Mouse (Mus musculus) myocyte (in vitro differentiated cells): ENCODE data around the gene Avpr2. TPM values are rescaled to one million over a fixed set of nuclear protein-coding genes. Genes with fewer than 3 reads are reported as not detected.

Experiments used
- H3K27me3 ChIP-seq: one replicate; pipeline ENCODE4 v1.6.1; 2011; ENCODE audit not compliant: control insufficient read depth, insufficient read depth, insufficient read length
- H3K36me3 ChIP-seq: one replicate; pipeline ENCODE4 v1.6.1; 2011; ENCODE audit not compliant: control insufficient read depth, insufficient read depth
- H3K4me2 ChIP-seq: one replicate; pipeline ENCODE4 v1.6.1; 2011; ENCODE audit warnings: low read depth, control low read depth
- H3K4me3 ChIP-seq: one replicate; pipeline ENCODE4 v1.5.1; 2011; ENCODE audit warnings: mild to moderate bottlenecking, control low read depth, moderate library complexity
- H3K79me2 ChIP-seq: one replicate; pipeline ENCODE4 v1.6.1; 2011; ENCODE audit not compliant: control insufficient read depth, insufficient read depth
- H3ac ChIP-seq: one replicate; pipeline ENCODE4 v1.6.1; 2011; ENCODE audit not compliant: control insufficient read depth, insufficient read length
- CEBPB ChIP-seq: IDR thresholded peaks from 2 replicates; pipeline ENCODE4 v1.6.1; 2011; ENCODE audit warnings: mild to moderate bottlenecking, moderate library complexity; ENCODE audit not compliant: poor library complexity, insufficient read depth, severe bottlenecking
- E2F4 ChIP-seq: IDR thresholded peaks from one replicate; pipeline ENCODE4 v1.6.1; 2011; ENCODE audit warnings: mild to moderate bottlenecking, control low read depth, moderate library complexity; ENCODE audit not compliant: insufficient read depth
- MAX ChIP-seq: IDR thresholded peaks from one replicate; pipeline ENCODE4 v1.6.1; 2011; ENCODE audit warnings: low read depth, mild to moderate bottlenecking, control low read depth
- MYOD1 ChIP-seq, 3 experiments: IDR thresholded peaks; one replicate each; pipeline ENCODE4 v1.6.1; 2011; ENCODE audit warnings: control low read depth in 2 of 3, low read depth in 2 of 3, mild to moderate bottlenecking in 2 of 3, moderate library complexity in 1 of 3; ENCODE audit not compliant: insufficient read length in 2 of 3, control insufficient read depth in 1 of 3
- MYOG ChIP-seq, 3 experiments: IDR thresholded peaks; one replicate each; pipeline ENCODE4 v1.6.1; 2011; ENCODE audit warnings: control low read depth in 2 of 3, low read depth in 2 of 3, mild to moderate bottlenecking in 2 of 3; ENCODE audit not compliant: insufficient read length in 2 of 3, control insufficient read depth in 1 of 3, insufficient read depth in 1 of 3
- POLR2A ChIP-seq: IDR thresholded peaks from one replicate; pipeline ENCODE4 v1.6.1; 2011; ENCODE audit warnings: low read depth, mild to moderate bottlenecking, control low read depth, moderate library complexity; ENCODE audit not compliant: insufficient read length
- POLR2AphosphoS2 ChIP-seq: IDR thresholded peaks from one replicate; pipeline ENCODE4 v1.6.1; 2011; ENCODE audit warnings: low read depth, control low read depth; ENCODE audit not compliant: insufficient read length
- REST ChIP-seq: IDR thresholded peaks from one replicate; pipeline ENCODE4 v1.6.1; 2011; ENCODE audit warnings: mild to moderate bottlenecking, control low read depth, moderate library complexity; ENCODE audit not compliant: insufficient read depth, insufficient read length
- SRF ChIP-seq: IDR thresholded peaks from one replicate; pipeline ENCODE4 v1.6.1; 2011; ENCODE audit warnings: low read depth; ENCODE audit not compliant: control insufficient read depth, insufficient read length
- TCF12 ChIP-seq: IDR thresholded peaks from one replicate; pipeline ENCODE4 v1.6.1; 2011; ENCODE audit warnings: mild to moderate bottlenecking, control low read depth; ENCODE audit not compliant: poor library complexity, insufficient read depth, severe bottlenecking
- TCF3 ChIP-seq: IDR thresholded peaks from one replicate; pipeline ENCODE4 v1.6.1; 2011; ENCODE audit warnings: low read depth, control low read depth; ENCODE audit not compliant: insufficient read length
- USF1 ChIP-seq: IDR thresholded peaks from one replicate; pipeline ENCODE4 v1.6.1; 2011; ENCODE audit warnings: low read depth, mild to moderate bottlenecking, control low read depth, moderate library complexity
- polyA plus RNA-seq: library from polyadenylated mRNA; unstranded; fragments of >200 nt; fragmentation: generic; extraction: Trizol; gene quantifications from one replicate; pipeline ENCODE4 v1.2.1, GENCODE M21; 2012; ENCODE audit warnings: missing spikeins

Gene Avpr2
- not detected for polyA plus RNA-seq

GRCm38 (mm10) chrX:73891551-73892152, at the start of gene Avpr2:
TSS of gene Avpr2 (plus strand) at chrX:73892102.
- Histone ChIP-seq H3K4me3 (no peak within 1 kb of the TSS), H3K79me2 (no peaks in the 10 kb centered on the region), H3ac (no peak within 1 kb of the TSS), H3K27me3 (peaks cover 28% of the 10 kb centered on the region), H3K4me2 (no peak within 1 kb of the TSS), H3K36me3 (no peaks in the 10 kb centered on the region)
- TF ChIP-seq POLR2A: no peak
- TF ChIP-seq SRF: no peak
- TF ChIP-seq MAX: no peak
- TF ChIP-seq MYOD1 (IDR thresholded peaks at IDR 0.05; ENCODE audit: control insufficient read depth in 1 of 3, insufficient read length in 2 of 3, low read depth in 2 of 3): no peak
- TF ChIP-seq USF1: no peak
- no peak for TF ChIP-seq TCF3
- TF ChIP-seq E2F4: no peak
- TF ChIP-seq POLR2AphosphoS2: no peak
- TF ChIP-seq REST: no peak
- TF ChIP-seq TCF12: no peak
- TF ChIP-seq CEBPB: no peak
- no peak for TF ChIP-seq MYOG (IDR thresholded peaks at IDR 0.05; ENCODE audit: control insufficient read depth in 1 of 3, insufficient read depth in 1 of 3, insufficient read length in 2 of 3, low read depth in 2 of 3)

GRCm38 (mm10) chrX:73854326-73855086, 37.4 kb upstream of the Avpr2 start:
- no peaks in the 10 kb centered on the region for H3K36me3 ChIP-seq
- H3ac ChIP-seq: no peak overlapping the region
- no peak for TF ChIP-seq E2F4
- TF ChIP-seq MAX: no peak
- TF ChIP-seq MYOD1 (IDR thresholded peaks at IDR 0.05; ENCODE audit: control insufficient read depth in 1 of 3, insufficient read length in 2 of 3, low read depth in 2 of 3): no peak
- no peak for TF ChIP-seq POLR2AphosphoS2
- TF ChIP-seq TCF3: no peak
- TF ChIP-seq MYOG (IDR thresholded peaks at IDR 0.05; ENCODE audit: control insufficient read depth in 1 of 3, insufficient read depth in 1 of 3, insufficient read length in 2 of 3, low read depth in 2 of 3): no peak
- no peak overlapping the region for H3K4me2 ChIP-seq
- H3K27me3 ChIP-seq: peaks cover 7% of the 10 kb centered on the region
- no peak overlapping the region for H3K4me3 ChIP-seq
- H3K79me2 ChIP-seq: no peaks in the 10 kb centered on the region

- H3K36me3 ChIP-seq: no peaks in the 10 kb centered on the region
- H3K27me3 ChIP-seq: peaks cover 7% of the 10 kb centered on the region
- no peak overlapping the region for H3K4me3 ChIP-seq
- TF ChIP-seq MYOD1 (IDR thresholded peaks at IDR 0.05; ENCODE audit: control insufficient read depth in 1 of 3, insufficient read length in 2 of 3, low read depth in 2 of 3) (no peak), MAX (no peak), REST (no peak), E2F4 (no peak), SRF (no peak), MYOG (IDR thresholded peaks at IDR 0.05; ENCODE audit: control insufficient read depth in 1 of 3, insufficient read depth in 1 of 3, insufficient read length in 2 of 3, low read depth in 2 of 3) (no peak), TCF3 (no peak), POLR2A (no peak)
- no peaks in the 10 kb centered on the region for H3K79me2 ChIP-seq
- no peak overlapping the region for H3K4me2 ChIP-seq
- no peak overlapping the region for H3ac ChIP-seq
Observed at GRCm38 (mm10) chrX:73855087-73855408, 36.9 kb upstream of the Avpr2 start.

GRCm38 (mm10) chrX:73864692-73865091, 27.2 kb upstream of the Avpr2 start:
- no peak overlapping the region for H3K4me2 ChIP-seq
- H3K4me3 ChIP-seq: no peak overlapping the region
- no peaks in the 10 kb centered on the region for H3K36me3 ChIP-seq
- no peaks in the 10 kb centered on the region for H3K27me3 ChIP-seq
- TF ChIP-seq POLR2AphosphoS2 (no peak), E2F4 (no peak), POLR2A (no peak), TCF12 (no peak), SRF (no peak), REST (no peak), USF1 (no peak), MYOG (IDR thresholded peaks at IDR 0.05; ENCODE audit: control insufficient read depth in 1 of 3, insufficient read depth in 1 of 3, insufficient read length in 2 of 3, low read depth in 2 of 3) (no peak), TCF3 (no peak), MYOD1 (IDR thresholded peaks at IDR 0.05; ENCODE audit: control insufficient read depth in 1 of 3, insufficient read length in 2 of 3, low read depth in 2 of 3) (no peak), MAX (no peak), CEBPB (no peak)
- H3ac ChIP-seq: no peak overlapping the region
- no peaks in the 10 kb centered on the region for H3K79me2 ChIP-seq
